Mouse (Mus musculus) layer of hippocampus, postnatal 14 days (tissue): ENCODE measurements around the gene Rnaseh2c. TPM values are rescaled to one million over a fixed set of nuclear protein-coding genes. Genes with fewer than 3 reads are reported as not detected.
A peak's percentile ranks its signal among the peaks of the same experiment; 100 is the strongest.

Experiments used
- DNase-seq, 2 experiments: peaks; one replicate each; pipeline ENCODE4 v3.0.0; 2021 to 2022; ENCODE audit warnings: low spot score in 2 of 2, mixed read lengths in 1 of 2
- total RNA-seq, 2 experiments: library from RNA; stranded (reverse); gene quantifications; 2 replicates each; pipeline ENCODE4 v1.2.3; 2021

The Rnaseh2c gene
- total RNA-seq, 2 experiments from 2014 or later = 84.4 to 90.5 TPM

- no peak for DNase-seq
Measured at GRCm38 (mm10) chr19:5629907-5630306, 28.2 kb downstream of the Rnaseh2c start.

- no peak for DNase-seq
Measured at GRCm38 (mm10) chr19:5632120-5632519, 30.4 kb downstream of the Rnaseh2c start.

GRCm38 (mm10) chr19:5636036-5636570 lies 34.4 kb downstream of the Rnaseh2c start:
- no peak for DNase-seq

GRCm38 (mm10) chr19:5636571-5637041 lies 34.9 kb downstream of the Rnaseh2c start:
- DNase-seq = peak in 1 of 2 experiments; percentile 60

GRCm38 (mm10) chr19:5637069-5638047 lies 35.7 kb downstream of the Rnaseh2c start, which contains the start of gene Rela:
Gene Rela (plus strand): TSS chr19:5637483.
- peak; percentile 87 to 92 for DNase-seq

GRCm38 (mm10) chr19:5638416-5639005 lies 36.8 kb downstream of the Rnaseh2c start:
- no peak for DNase-seq

GRCm38 (mm10) chr19:5640339-5640738 lies 38.7 kb downstream of the Rnaseh2c start:
- DNase-seq = no peak

GRCm38 (mm10) chr19:5641021-5641420 lies 39.3 kb downstream of the Rnaseh2c start:
- DNase-seq = no peak

- no peak for DNase-seq
Measured at GRCm38 (mm10) chr19:5641641-5642040, 40.0 kb downstream of the Rnaseh2c start.

GRCm38 (mm10) chr19:5645280-5645679 lies 43.6 kb downstream of the Rnaseh2c start:
- no peak for DNase-seq

- DNase-seq = no peak
Measured at GRCm38 (mm10) chr19:5646731-5647330, 45.2 kb downstream of the Rnaseh2c start.

- no peak for DNase-seq
Measured at GRCm38 (mm10) chr19:5647791-5648190, 46.1 kb downstream of the Rnaseh2c start.

GRCm38 (mm10) chr19:5648401-5649297 lies 47.0 kb downstream of the Rnaseh2c start:
- DNase-seq = peak; percentile 79 to 80

GRCm38 (mm10) chr19:5649298-5649741 lies 47.6 kb downstream of the Rnaseh2c start:
- DNase-seq = no peak

GRCm38 (mm10) chr19:5651502-5652274 lies 50.0 kb downstream of the Rnaseh2c start:
- DNase-seq = no peak

GRCm38 (mm10) chr19:5652570-5652969 lies 50.9 kb downstream of the Rnaseh2c start:
- no peak for DNase-seq

- no peak for DNase-seq
Measured at GRCm38 (mm10) chr19:5653969-5654719, 52.5 kb downstream of the Rnaseh2c start.

GRCm38 (mm10) chr19:5654720-5655298 lies 53.1 kb downstream of the Rnaseh2c start:
- DNase-seq = no peak
